Mouse (Mus musculus) liver, embryonic 14.5 days (tissue): ENCODE measurements around the gene Fas.

Experiments
- CTCF ChIP-seq: IDR thresholded peaks from 2 replicates; pipeline ENCODE4 v1.5.1; 2016; ENCODE audit warnings: antibody characterized with exemption, low read depth, control low read depth
- EP300 ChIP-seq: IDR thresholded peaks from 2 replicates; pipeline ENCODE4 v1.6.1; 2016; ENCODE audit warnings: antibody characterized with exemption, low read depth

- TF ChIP-seq EP300: no peak
- TF ChIP-seq CTCF: no peak
Observed at GRCm38 (mm10) chr19:34268991-34269390, 21.5 kb upstream of the Fas start.
